Mouse (Mus musculus) right cerebral cortex, postnatal 10 days (tissue): ENCODE results near the gene Gm15517.
"Not testable (repeated sequence)": the region's sequence is repeated elsewhere in the genome, so short reads cannot be mapped to it uniquely, and the experiment has no call there.

Experiments
- DNase-seq, 2 experiments: peaks; one replicate each; pipeline ENCODE4 v3.0.0; 2021; ENCODE audit warnings: low spot score in 2 of 2

The Gm15517 gene

DNA sequence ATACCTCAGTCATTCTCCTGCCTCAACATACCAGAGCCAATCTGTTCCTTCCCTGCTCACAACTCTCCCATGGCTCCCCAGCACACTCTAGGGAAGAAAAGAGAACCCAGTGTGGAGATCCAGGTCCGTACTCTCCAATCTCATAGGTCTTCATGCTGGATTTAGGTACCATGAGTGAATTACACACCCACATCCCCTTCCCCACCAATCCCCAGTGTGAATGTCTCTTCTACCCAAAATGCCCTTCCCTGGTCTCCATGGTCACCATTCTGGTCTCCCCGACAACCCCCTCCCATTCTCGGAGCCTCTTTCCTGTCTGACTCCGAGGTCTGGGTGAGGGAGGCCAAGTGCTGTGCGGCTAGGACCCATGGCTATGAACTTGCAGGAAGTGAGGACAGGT lies at the start of gene Gm15517:
Gene Gm15517, plus strand, starts transcription at position 301 of the 400 bp plus-strand sequence.
- no peak for DNase-seq

DNA sequence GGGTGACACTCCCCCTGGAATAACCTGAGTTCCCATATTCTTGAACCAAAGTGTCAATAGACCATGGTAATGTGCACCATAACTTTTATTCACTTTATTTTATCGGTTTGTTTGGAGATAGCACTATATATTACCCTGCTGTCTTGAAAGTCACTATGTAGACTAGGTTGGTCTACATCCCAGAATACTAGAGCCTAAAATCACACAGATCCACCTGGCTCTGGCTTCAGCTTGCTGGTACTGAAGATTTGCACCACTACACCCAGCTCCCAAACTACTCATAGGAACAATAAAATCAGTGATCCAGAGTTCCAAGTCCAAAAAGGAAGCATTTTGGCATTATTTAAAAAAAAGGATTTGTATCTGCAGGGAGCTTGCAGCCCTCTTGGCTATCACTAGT lies 45.6 kb upstream of the Gm15517 start, which contains the start of gene Klk1b5:
Gene Klk1b5, plus strand, starts transcription at position 301 of the 400 bp plus-strand sequence.
- DNase-seq = no peak

DNA sequence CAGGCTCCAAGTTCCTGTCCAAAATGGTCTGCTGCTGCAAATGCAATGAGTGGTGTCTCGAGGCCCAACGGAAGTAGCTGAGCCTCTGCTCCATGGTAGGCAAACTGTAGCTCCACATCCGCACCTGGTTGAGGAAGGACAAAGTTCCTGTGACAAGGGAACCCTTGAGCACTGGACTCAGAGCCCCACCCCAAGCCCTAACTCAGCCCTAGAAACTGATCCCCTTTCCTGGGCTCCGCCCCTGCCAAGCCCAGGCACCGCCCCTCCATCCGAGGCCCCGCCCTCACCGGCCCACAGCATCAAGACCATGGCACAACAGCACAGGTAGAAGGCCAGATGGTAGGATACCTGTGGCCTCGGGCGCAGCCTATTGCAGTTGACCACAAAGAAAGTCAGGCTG lies 39.6 kb upstream of the Gm15517 start:
- not testable (repeated sequence) for DNase-seq

DNA sequence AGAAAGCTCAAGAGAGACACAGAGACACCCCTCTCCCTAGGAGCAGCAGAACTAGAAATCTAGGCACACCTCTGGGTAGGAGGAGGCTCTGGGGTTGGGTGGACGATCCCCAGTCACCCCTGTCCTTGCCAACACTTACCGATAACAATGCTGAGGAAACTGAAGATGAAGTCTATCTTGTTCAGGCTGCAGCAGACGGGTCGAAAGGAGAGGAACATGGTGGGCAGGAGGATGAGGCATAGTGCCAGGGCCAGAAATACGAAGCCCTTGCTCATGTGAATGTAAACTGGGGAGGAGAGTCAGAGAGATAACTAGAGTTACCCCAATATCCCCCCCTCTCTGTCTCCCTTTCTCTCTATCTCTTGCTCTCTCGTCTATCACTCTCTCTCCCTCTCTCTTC lies 38.9 kb upstream of the Gm15517 start:
- not testable (repeated sequence) for DNase-seq

DNA sequence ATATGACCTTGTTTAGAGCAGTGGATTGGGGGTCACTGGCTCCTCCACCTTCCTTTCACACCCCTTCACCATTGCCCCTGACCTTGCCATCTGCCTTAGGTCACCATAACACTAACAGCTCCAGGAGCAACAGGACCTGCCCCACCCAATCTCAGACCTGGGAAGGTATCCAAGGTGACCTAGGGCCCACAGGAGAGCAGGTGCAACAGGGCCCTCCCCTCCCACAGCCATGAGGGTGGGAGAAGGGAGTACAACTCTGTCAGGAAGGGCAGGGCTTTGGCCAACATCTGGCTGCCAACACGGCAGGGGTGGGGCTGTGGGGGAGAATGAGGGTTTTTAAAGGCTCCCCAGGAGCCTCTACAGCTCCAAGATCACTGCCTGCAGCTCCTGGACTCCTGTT lies 36.2 kb upstream of the Gm15517 start, which contains the start of gene Klk1:
Gene Klk1, plus strand, starts transcription at position 285 of the 400 bp plus-strand sequence.
- no peak for DNase-seq

DNA sequence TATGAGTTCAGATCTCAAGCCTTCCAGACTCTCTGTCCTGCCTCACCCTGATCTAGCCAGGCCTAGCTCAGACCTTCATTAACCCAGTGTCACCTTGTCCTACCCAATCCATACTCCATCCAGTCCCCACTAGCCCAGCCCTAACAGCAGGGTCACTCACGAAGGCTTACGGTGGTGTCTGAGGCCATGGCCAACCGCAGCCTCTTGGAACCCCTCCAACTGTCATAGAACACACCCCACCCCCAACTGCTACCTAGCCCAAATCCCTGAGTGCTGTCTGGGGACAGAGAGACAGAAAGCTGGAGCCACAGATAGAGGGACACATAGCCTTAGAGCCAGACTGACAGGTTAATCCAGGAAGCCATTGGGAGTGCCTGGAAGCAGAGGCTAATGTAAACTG lies 25.3 kb upstream of the Gm15517 start, which contains the start of gene Gm36864:
Gene Gm36864, plus strand, starts transcription at position 269 of the 400 bp plus-strand sequence.
- DNase-seq = no peak

DNA sequence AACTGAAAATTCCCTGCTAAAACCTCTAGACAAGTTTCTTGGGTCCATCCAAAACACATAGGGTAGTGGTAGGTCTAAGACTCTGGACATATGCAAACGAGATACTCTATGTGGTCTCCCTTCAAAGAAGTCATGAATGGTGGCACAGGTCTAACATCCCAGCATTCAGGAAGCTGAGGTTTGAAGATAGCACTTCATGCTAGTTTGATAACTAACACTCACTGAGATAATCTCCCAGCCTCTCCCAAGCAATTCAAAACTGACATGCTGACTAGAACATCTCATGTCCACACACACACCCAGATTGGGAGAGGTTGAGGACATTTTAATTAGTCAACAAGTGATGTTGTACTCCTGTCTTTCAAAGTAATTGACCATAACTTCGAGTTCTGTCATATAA lies 21.3 kb upstream of the Gm15517 start:
- no peak for DNase-seq

DNA sequence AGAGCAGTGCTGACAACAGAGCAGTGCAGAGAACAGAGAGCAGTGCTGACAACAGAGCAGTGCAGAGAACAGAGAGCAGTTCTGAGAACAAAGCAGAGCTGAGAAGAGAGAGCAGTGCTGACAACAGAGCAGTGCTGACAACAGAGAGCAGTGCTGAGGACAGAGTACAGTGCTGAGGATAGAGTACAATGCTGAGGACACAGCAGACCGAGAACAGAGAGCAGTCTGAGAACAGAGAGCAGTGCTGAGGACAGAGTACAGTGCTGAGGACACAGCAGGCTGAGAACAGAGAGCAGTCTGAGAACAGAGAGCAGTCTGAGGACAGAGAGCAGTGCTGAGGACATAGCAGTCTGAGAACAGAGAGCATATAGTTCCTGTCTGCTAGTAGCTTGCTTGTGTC lies 20.5 kb upstream of the Gm15517 start:
- DNase-seq = no peak

DNA sequence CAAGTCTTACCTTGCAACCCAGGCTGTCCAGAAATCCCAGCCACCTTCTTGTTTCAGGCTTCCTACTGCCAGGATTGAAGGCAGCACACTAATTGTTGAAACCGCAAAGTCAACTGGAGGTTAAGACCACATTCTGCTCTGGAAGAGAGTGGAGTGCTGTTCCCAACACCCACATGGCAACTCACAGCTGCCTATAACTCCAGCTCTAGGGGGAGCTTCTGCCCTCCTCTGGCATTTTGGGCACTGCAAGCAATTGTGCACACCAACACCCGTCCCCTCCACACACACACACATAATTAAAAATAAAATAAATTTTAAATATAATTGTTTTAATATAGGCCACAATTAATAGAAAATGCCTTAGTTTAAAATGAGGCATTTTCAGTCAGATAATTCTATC lies 20.1 kb upstream of the Gm15517 start:
- no peak for DNase-seq

DNA sequence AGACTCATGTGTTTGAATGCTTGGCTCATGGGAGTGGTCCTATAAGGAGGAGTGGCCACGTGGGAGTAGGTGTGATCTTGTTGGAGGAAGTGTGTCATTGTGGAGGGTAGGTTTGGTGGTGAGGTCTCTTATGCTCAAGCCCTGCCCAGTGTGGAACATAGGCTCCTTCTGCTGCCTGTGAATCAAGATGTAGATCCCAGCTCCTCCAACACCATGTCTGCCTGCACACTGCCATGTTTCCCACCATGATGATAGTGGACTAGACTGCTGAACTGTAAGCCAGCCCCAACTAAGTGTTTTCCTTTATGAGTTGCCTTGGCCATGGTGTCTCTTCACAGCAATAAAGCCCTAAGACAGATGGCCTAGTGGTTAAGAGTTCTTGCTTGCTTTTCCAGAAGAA lies 17.2 kb upstream of the Gm15517 start:
- no peak for DNase-seq

DNA sequence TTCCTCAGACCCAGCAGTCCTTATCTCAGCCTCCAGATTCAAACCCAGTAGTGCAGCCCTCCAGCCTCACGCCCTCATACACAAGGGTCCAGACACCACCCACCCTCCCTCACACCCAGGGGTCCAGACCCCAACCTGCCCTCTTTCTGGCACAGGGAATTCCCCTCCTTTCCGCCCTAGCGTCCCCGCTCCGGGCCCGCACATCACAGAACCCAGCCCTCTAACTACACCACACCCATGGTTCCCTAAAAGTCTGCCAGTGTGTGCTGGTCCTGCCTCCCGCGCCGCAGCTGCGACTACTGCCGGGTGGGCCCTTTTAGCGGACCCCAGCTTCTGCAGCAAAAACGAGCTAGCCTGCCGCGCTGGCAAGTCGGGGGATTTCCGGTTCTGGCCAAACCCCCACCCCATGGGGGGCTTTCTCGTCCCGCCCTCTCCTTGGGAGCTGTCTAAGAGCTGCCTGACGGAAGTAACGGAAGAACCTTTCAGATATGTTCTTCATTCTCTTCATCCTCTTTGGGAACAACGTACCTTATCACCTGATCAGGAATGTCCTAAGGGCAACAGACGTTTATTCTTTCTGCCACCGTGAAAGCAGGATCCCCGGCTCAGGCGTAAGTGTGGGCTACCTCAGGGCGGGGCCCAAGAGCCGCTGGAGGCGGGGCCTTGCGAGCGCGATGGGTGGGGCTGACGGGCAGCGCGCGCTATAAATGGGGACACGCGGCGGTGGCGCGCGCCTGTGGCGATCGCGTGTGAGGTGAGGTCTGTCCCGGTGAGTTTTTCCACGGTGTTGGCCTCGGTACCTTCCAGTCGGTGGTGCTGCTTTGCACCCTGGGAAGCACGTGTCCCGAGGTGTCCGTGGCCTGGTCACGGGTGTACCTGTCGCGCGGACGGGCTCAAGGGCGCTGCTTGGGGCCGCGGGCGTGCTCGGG lies 14.9 kb upstream of the Gm15517 start, which contains the start of the genes 1700028J19Rik and 2410002F23Rik:
Gene 1700028J19Rik, minus strand, starts transcription at position 641 of the 929 bp plus-strand sequence.
Gene 2410002F23Rik, plus strand, starts transcription at position 668 of the 929 bp plus-strand sequence.
- DNase-seq = peak; percentile 94

DNA sequence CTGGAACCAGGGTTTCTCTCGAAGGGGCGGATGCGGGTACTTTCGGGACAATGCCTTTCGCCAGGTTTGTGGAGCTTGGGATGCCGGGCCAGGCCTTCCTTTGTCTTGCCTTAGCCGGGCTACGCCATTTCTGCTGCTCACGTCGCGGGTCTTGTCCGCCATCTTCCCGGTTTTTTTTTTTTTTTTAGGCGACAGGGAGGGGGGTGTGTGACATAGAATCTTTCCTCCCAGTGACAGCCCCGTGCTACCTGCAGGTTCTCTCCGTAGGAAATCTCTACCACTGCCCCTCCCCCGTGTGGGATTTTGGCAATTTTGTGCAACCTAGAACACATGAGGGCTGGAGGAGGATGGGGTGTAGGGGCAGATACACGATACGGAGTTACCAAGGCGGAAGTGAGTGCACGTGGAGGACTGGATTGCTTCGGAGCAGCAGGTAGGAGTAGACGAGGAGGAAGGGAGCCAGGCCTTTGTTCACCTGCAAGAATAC lies 14.2 kb upstream of the Gm15517 start:
- peak; percentile 71 to 82 for DNase-seq

DNA sequence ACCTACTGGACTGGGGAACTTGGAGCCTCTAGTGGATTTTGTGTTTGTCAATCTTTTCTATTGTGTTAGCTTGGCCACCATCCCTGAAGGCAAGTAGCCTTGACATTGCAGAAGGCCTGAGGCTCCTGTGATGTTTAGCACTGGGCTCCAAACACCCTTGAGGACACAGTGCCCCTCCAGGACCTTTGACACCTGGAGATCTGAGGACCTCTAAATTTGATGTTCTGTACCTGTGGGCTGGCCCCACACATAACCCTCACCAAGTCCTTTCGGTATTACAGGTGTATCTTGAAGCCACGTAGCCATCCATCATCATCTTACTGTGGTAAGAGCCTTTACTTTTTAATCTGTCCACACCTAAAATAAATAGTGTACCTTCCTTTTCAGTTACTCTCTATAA lies 13.3 kb upstream of the Gm15517 start:
- DNase-seq = peak in 1 of 2 experiments; percentile 57

DNA sequence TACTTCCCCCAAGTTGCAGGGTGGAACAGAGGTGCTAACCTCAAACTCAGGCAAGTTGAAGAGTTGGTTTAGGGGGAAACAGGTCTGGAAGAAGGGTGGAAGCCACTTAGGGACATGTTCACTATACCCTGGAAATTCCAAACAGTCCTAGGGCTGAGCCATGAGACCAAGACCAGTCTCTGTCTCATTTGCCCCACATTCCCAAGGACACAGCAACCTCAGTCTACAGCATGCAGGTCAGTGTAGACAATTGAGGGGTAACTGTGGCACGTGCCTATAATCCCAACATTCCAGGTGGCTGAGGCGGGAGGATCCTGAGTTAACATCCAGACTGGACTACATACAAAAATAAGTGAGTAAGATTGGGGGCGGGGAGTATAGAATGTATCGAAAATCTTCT lies 12.0 kb upstream of the Gm15517 start:
- no peak for DNase-seq

DNA sequence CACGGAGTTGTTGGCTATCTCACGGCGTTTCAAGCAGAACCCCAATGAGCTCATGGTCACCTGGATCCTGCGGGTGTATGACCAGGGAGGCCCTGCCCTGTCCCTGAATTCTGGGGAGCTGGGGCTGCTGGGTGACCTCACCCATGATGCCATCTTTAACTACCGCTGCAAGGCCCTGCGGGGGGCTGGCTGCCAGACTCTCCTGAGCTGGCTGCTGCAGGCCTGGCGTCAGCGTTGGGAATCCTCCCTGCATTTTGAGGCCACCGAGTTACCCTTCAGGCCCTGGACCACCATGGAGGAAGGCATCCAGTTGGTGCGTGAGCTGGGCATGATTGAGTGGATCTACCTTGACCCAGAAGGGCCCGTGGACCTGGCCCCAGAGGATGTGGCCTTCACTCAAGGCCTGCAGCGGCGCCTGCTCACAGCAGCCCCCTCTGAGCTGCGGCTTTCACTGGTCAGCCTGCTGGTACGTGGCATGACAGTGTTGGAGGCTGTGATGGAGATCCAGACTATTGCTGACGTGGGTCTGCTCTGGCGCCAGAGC lies 10.4 kb upstream of the Gm15517 start:
- DNase-seq = peak; percentile 40 to 48

DNA sequence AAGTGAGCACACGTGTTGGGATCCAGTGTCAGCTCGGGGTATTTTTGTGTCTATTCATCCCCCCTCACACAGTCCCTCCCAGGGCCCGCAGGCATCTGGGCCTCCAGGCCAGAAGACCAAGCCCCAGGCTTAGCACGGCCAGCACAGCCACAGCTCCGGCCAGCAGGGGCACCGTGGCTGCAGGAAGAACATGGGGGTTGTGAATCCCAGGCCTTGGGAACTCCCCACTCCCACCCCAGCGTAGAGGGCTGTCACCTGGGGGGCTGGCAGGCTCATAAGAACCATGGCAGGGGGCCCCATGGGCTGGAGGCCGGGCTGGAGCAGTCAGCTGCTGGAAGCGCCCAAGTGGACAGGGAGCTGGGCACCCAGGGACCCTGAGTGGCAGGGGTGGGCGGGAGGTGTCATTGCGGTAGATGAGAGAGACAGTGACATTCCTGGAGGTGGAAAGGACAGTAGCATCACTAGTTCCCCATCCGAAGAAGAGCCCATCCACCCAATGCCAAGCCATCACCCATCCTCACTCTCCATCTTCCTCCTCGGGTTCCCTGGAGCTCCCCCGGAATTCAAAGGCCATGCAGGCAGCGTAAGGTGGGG lies 8.1 kb upstream of the Gm15517 start:
- DNase-seq = peak; percentile 38 to 46

DNA sequence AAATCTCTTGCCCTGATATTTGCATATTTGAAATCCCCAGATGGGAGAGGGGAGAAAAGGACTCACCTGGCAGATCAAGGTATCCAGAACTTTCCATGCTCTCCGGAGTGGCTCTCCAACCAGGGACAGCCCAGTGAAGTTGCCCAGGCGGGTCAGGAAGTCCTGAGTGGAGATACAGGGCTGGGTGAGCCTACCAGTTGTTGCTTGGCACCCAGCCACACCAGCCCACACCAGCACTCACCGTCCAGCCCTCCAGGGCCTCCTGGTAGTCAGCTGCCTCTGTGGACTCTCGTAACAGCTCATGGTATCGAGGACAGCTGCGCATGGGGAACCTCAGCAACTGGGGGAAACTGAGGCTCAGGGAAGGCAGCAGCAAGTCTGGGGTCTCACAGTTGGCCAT lies 6.3 kb upstream of the Gm15517 start:
- peak in 1 of 2 experiments; percentile 52 for DNase-seq

DNA sequence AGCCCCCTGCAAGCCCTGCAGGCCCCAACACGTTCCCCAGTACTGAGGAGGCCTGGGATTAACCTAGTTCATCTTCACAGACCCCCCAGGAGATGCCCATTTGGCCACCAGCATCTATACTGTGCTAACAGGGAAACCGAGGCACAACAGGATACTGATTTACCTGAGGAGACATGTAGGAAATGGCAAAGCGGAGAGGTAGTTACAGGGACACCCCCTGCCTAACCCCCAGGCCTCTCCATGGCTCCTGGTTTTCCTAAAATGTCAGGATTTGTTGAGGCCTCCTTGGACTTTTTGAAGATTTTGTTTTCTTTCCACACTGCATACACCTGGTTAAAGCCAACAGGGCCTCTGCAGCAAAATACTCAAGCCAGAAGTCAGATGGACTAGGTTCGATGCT lies 4.0 kb upstream of the Gm15517 start, which contains the start of gene Acp4:
Gene Acp4, minus strand, starts transcription at position 101 of the 400 bp plus-strand sequence.
- DNase-seq = no peak

DNA sequence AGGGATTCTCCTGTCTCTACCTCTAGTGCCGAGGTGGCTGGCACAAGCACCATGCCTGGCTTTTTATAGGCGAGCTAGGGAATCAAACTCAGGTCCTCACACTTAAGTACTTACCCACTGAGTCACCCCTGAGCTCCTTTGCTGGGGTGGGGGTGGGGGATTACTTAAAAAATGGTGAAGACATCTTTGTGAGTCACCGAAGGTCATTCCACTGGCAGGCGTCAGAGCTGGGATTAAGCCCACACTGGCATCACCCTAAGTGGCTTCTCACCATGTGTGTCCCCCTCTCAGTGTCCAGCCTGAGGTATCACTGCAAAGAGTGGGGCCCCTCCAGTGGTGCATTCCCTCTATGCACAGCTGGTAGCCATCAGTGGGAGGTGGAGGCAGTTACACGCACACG lies 837 bp upstream of the Gm15517 start:
- no peak for DNase-seq

DNA sequence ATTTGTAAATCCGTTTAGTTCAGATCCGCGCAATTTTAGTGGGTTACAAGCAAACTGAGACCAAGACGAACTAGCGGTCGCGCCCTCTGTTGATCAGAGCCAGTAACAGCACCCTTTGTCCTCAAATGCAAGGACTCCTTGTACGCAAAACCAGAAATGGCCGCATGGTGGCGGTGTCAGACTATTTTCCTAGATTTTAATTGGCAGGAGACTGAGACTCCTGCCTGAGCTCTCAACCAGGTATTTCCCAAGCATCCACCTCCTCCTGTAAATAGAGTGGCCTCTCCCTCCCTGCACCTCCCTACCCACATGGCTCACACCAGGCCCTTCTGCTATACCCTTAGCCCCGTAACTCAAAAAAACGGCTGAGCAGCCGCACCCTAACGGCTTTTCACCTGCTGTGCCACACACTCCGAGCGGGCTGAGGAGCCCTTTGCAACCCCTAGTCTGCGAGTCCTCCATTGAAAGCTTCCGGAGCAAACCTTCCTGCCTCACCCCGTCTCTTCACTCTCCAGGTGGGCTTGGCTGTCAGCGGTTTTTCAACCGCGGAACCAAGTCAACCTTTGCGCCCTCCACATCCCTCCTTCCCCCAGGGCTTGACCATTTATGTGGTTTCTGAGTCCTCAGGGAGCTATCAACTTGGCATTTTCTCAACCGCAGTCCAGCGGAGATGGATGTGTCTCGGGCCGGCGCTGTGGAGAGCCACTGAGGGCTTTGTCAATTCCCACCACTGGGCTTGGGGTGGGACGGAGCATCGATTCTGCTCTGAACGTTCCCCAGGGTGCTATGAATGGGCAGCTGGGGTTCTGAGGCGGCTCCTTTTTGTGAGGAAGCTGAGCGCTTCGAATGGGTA lies 1.8 kb downstream of the Gm15517 start:
- DNase-seq = peak; percentile 94 to 97

DNA sequence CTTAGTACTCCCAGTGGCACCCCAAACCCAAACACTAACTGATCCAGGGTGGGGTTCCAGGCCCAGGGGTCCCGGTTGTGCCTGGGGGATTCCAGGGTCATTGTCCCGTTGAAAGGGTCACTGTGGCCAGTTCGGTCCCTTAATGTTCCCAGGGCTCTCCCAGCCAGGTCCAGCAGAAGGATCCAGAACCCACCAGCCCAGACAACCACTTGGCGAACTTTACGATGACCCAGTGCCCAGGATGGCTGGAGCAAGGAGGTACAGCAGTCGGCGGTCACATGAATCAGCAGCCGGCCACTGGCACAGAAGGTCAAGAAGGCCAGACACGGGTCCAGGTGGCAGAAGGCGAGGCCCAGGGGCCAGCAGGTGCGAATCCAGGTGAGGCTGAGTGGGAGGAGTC lies 6.9 kb downstream of the Gm15517 start:
- DNase-seq = no peak
